Mouse (Mus musculus): Measurements from ENCODE around the gene Zbtb37.

The Zbtb37 gene

GRCm38 (mm10) chr1:161037599-161037998, 3.0 kb upstream of the Zbtb37 start:
- CTCF ChIA-PET = no interaction called here
- POLR2A ChIA-PET = interaction anchor here in 3 of 4 experiments (0.5 to 15.0 kb wide), 33 partner anchors 8 to 243 kb away, joined by 3 to 267 read pairs (median 38); partner anchors contain the start of genes Cenpl (in 2 of the 3), Dars2 (in 2 of the 3), Klhl20 (in 2 of the 3) and Prdx6 (in 2 of the 3)

- ChIA-PET POLR2A (interaction anchor here (0.5 to 15.0 kb wide), 73 partner anchors 8 to 836 kb away, joined by 3 to 267 read pairs (median 13); partner anchors contain the start of genes Cenpl (in 3 of the 4), Dars2 (in 3 of the 4), Klhl20 (in 2 of the 4) and Prdx6 (in 2 of the 4)), CTCF (no interaction called here)
Measured at GRCm38 (mm10) chr1:161037026-161037425, 2.4 kb upstream of the Zbtb37 start.

GRCm38 (mm10) chr1:161036411-161036841, 1.8 kb upstream of the Zbtb37 start:
- ChIA-PET POLR2A (interaction anchor here (0.5 to 15.0 kb wide), 120 partner anchors 7 to 1485 kb away, joined by 3 to 267 read pairs (median 5); partner anchors contain the start of genes Cenpl (in 4 of the 4), Dars2 (in 3 of the 4), Ankrd45 (in 2 of the 4) and Klhl20 (in 2 of the 4)), CTCF (no interaction called here)

- CTCF ChIA-PET = interaction anchor here in 1 of 4 experiments (1.3 kb wide), 1 partner anchor 160 kb away, joined by 3 read pairs; no protein-coding TSS in a partner anchor
Measured at GRCm38 (mm10) chr1:161035786-161036404, 1.2 kb upstream of the Zbtb37 start.

GRCm38 (mm10) chr1:161035281-161035785, 684 bp upstream of the Zbtb37 start:
- CTCF ChIA-PET = interaction anchor here in 3 of 4 experiments (0.6 to 1.3 kb wide), 4 partner anchors 14 to 160 kb away, joined by 3 read pairs; no protein-coding TSS in a partner anchor
- POLR2A ChIA-PET = interaction anchor here (0.5 to 15.0 kb wide), 199 partner anchors 6 to 934 kb away, joined by 3 to 267 read pairs (median 6); partner anchors contain the start of genes Rc3h1 (in 4 of the 4), Cenpl (in 3 of the 4), Dars2 (in 3 of the 4) and Klhl20 (in 3 of the 4)

More at GRCm38 (mm10) chr1:161035786-161036404, 1.2 kb upstream of the Zbtb37 start:
- POLR2A ChIA-PET = interaction anchor here (0.5 to 15.0 kb wide), 174 partner anchors 7 to 1485 kb away, joined by 3 to 267 read pairs (median 6); partner anchors contain the start of genes Cenpl (in 4 of the 4), Dars2 (in 3 of the 4), Prdx6 (in 3 of the 4) and Ankrd45 (in 2 of the 4)

GRCm38 (mm10) chr1:161033856-161034434, 704 bp downstream of the Zbtb37 start:
- POLR2A ChIA-PET = interaction anchor here (0.5 to 15.0 kb wide), 111 partner anchors 4 to 843 kb away, joined by 3 to 267 read pairs (median 10); partner anchors contain the start of genes Rc3h1 (in 4 of the 4), Cenpl (in 3 of the 4), Dars2 (in 3 of the 4) and Klhl20 (in 3 of the 4)
- CTCF ChIA-PET = interaction anchor here in 2 of 4 experiments (0.6 to 1.2 kb wide), 2 partner anchors 31 to 128 kb away, joined by 4 read pairs; partner anchors contain the start of gene Rc3h1 (in 1 of the 2)

- POLR2A ChIA-PET = interaction anchor here in 2 of 4 experiments (1.2 to 15.0 kb wide), 14 partner anchors 6 to 632 kb away, joined by 3 to 267 read pairs (median 53); partner anchors contain the start of genes Rc3h1 (in 2 of the 2), Ankrd45 (in 1 of the 2), Cenpl (in 1 of the 2) and Dars2 (in 1 of the 2)
Measured at GRCm38 (mm10) chr1:161032345-161032744, 2.3 kb downstream of the Zbtb37 start.

GRCm38 (mm10) chr1:161031881-161032280, 2.8 kb downstream of the Zbtb37 start:
- ChIA-PET POLR2A (interaction anchor here in 3 of 4 experiments (0.7 to 15.0 kb wide), 14 partner anchors 6 to 632 kb away, joined by 3 to 267 read pairs (median 12); partner anchors contain the start of genes Ankrd45 (in 1 of the 3), Cenpl (in 1 of the 3), Dars2 (in 1 of the 3) and Rc3h1 (in 1 of the 3)), CTCF (interaction anchor here in 1 of 4 experiments (0.6 kb wide), 1 partner anchor 59 kb away, joined by 3 read pairs; no protein-coding TSS in a partner anchor)

More at GRCm38 (mm10) chr1:161032345-161032744, 2.3 kb downstream of the Zbtb37 start:
- CTCF ChIA-PET = interaction anchor here in 1 of 4 experiments (0.6 kb wide), 1 partner anchor 60 kb away, joined by 3 read pairs; no protein-coding TSS in a partner anchor

GRCm38 (mm10) chr1:161030058-161030457, 4.6 kb downstream of the Zbtb37 start:
- ChIA-PET POLR2A (interaction anchor here in 3 of 4 experiments (0.6 to 15.0 kb wide), 12 partner anchors 8 to 936 kb away, joined by 3 to 267 read pairs (median 4); partner anchors contain the start of genes Cenpl (in 1 of the 3), Dars2 (in 1 of the 3) and Zbtb37 (in 1 of the 3)), CTCF (no interaction called here)

- ChIA-PET POLR2A (interaction anchor here (0.5 to 15.0 kb wide), 23 partner anchors 7 to 303 kb away, joined by 3 to 267 read pairs (median 4); partner anchors contain the start of genes Zbtb37 (in 2 of the 4), Cenpl (in 1 of the 4) and Dars2 (in 1 of the 4)), CTCF (interaction anchor here in 2 of 4 experiments (0.6 to 0.7 kb wide), 2 partner anchors 95 to 140 kb away, joined by 4 to 10 read pairs; no protein-coding TSS in a partner anchor)
Measured at GRCm38 (mm10) chr1:161028427-161028826, 6.2 kb downstream of the Zbtb37 start.

- CTCF ChIA-PET = interaction anchor here in 2 of 4 experiments (0.5 to 0.6 kb wide), 2 partner anchors 68 to 133 kb away, joined by 3 read pairs; no protein-coding TSS in a partner anchor
- POLR2A ChIA-PET = interaction anchor here (0.9 to 15.0 kb wide), 13 partner anchors 8 to 121 kb away, joined by 3 to 267 read pairs (median 6); partner anchors contain the start of genes Zbtb37 (in 2 of the 4), Cenpl (in 1 of the 4), Dars2 (in 1 of the 4) and Rc3h1 (in 1 of the 4)
Measured at GRCm38 (mm10) chr1:161027196-161027595, 7.5 kb downstream of the Zbtb37 start.

- ChIA-PET POLR2A (interaction anchor here in 3 of 4 experiments (0.6 to 15.0 kb wide), 6 partner anchors 10 to 131 kb away, joined by 3 to 267 read pairs (median 16); partner anchors contain the start of gene Zbtb37 (in 2 of the 3)), CTCF (interaction anchor here in 1 of 4 experiments (0.6 to 0.7 kb wide), 2 partner anchors 37 to 86 kb away, joined by 3 to 4 read pairs; no protein-coding TSS in a partner anchor)
Measured at GRCm38 (mm10) chr1:161025410-161026210, 9.0 kb downstream of the Zbtb37 start.

GRCm38 (mm10) chr1:161020051-161020450, 14.6 kb downstream of the Zbtb37 start:
- ChIA-PET CTCF (no interaction called here), POLR2A (interaction anchor here (1.0 to 8.5 kb wide), 12 partner anchors 8 to 114 kb away, joined by 3 to 233 read pairs (median 7); partner anchors contain the start of gene Zbtb37 (in 4 of the 4))

GRCm38 (mm10) chr1:161016378-161016777, 18.3 kb downstream of the Zbtb37 start:
- ChIA-PET CTCF (no interaction called here), POLR2A (interaction anchor here in 2 of 4 experiments (1.1 to 8.5 kb wide), 4 partner anchors 11 to 23 kb away, joined by 3 to 233 read pairs (median 53); partner anchors contain the start of gene Zbtb37 (in 2 of the 2))

GRCm38 (mm10) chr1:161010436-161010835, 24.2 kb downstream of the Zbtb37 start:
- ChIA-PET POLR2A (interaction anchor here in 2 of 4 experiments (1.0 to 12.2 kb wide), 7 partner anchors 10 to 185 kb away, joined by 3 to 267 read pairs (median 4); partner anchors contain the start of genes Zbtb37 (in 2 of the 2) and Rc3h1 (in 1 of the 2)), CTCF (no interaction called here)

GRCm38 (mm10) chr1:161008038-161008437, 26.6 kb downstream of the Zbtb37 start:
- POLR2A ChIA-PET = interaction anchor here in 3 of 4 experiments (1.1 to 12.2 kb wide), 7 partner anchors 9 to 31 kb away, joined by 3 to 267 read pairs (median 6); partner anchors contain the start of gene Zbtb37 (in 3 of the 3)
- CTCF ChIA-PET = interaction anchor here in 2 of 4 experiments (0.5 to 0.6 kb wide), 2 partner anchors 10 to 1350 kb away, joined by 3 to 4 read pairs; no protein-coding TSS in a partner anchor
